Mouse (Mus musculus): ENCODE measurements around the gene Tbxas1.

DNA sequence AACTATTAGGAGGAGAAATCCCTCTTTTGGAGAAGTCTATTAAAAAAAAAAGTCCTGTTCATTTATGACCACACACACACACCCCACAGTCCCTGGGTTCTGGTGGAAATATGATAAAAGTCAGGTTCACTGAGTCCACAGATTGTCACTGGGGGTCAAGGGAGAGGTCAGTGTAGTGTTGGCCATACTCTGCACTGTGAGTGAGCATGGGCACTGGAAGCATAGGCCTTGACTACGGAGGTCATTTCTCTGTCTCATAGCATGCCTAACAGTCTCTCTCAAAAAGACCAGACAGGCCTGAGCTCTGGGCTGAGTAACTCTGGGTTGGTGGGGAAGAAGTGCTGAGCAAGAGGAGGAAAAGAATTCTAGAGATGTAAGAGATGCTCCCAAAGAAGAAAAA is 1.9 kb upstream of the Tbxas1 start:
- TF ChIP-seq CTCF (conservative IDR thresholded peaks at IDR 0.05; ENCODE audit: low read length) (no peak), POU5F1 (IDR thresholded peaks at IDR 0.05; ENCODE audit: borderline replicate concordance, low read length) (no peak), NANOG (IDR thresholded peaks at IDR 0.05; ENCODE audit: borderline replicate concordance, low read length) (no peak)
